ENCODE assay signal across 18 mouse cellular contexts in the genomic region with DNA sequence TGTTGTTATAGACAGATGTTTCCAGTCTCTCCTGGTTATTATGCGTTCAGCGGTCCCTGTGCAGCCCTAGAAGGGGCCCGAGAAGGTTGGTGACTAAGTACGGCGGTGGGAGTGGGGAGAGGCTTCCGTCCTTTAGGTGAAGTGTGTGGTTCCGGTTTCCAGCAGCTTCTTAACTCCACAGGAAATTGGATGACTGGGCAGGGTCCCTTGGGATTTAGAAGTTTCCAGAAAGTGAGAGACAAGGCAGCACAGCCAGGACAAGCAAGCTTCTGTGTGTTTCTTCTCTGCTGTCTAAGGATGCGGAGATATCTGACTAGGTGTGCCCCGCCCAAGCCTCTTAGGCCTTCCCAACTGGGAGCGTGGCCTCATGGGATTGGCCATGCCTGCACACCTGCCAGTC. TPM values are rescaled to one million over a fixed set of nuclear protein-coding genes. Genes with fewer than 3 reads are reported as not detected.
A peak's percentile ranks its signal among the peaks of the same experiment; 100 is the strongest.
DNase-seq lines count a peak whose midpoint lies in the region; ATAC-seq and TF ChIP-seq lines count a peak whose summit lies in the region.
"Had no signal": no experiment of that assay in that cellular context is flagged by ENCODE, and none has a peak within 500 bp of the region (broad histone marks: within the 10 kb centered on the region; RNA-seq: fewer than 3 reads in every experiment).

No protein-coding gene starts in this region.

- H3K4me3 ChIP-seq in kidney, postnatal 0 days (replicated peaks; ENCODE audit: low read depth, low read length), result no peak overlapping the region
- peak overlapping the region; percentile 7; the same call in 1 of the 2 replicates for H3K4me3 ChIP-seq in brown adipose tissue, adult 24 weeks (ENCODE audit: insufficient read depth, low read depth, low read length)
- no peak overlapping the region for H3K4me3 ChIP-seq in heart, embryonic 14.5 days (ENCODE audit: control insufficient read depth in 1 of 2, insufficient read depth in 1 of 2, low read depth in 1 of 2, low read length in 2 of 2)
- H3K4me3 ChIP-seq in limb, embryonic 14.5 days (replicated peaks; ENCODE audit: low read length), result no peak overlapping the region
- H3K4me3 ChIP-seq in forebrain, embryonic 11.5 days (ENCODE audit: low read depth, low read length), result no peak overlapping the region
- H3K4me3 ChIP-seq: forebrain, embryonic 13.5 days; limb, embryonic 13.5 days had no signal

- H3K27ac ChIP-seq in kidney, postnatal 0 days, result 0 out of 2 replicates have a peak overlapping the region, but pooled peaks have one; percentile 26
- H3K27ac ChIP-seq in brown adipose tissue, adult 24 weeks (replicated peaks; ENCODE audit: low read depth, low read length), result peak overlapping the region; percentile 63
- H3K27ac ChIP-seq in heart, embryonic 14.5 days (replicated peaks in 1 of 2; ENCODE audit: control insufficient read depth in 1 of 2, insufficient read depth in 1 of 2, low read depth in 2 of 2, low read length in 2 of 2), result peak overlapping the region; percentile 14 to 31; a peak in 3 of 4 replicates
- 0 out of 2 replicates have a peak overlapping the region, but pooled peaks have one; percentile 13 for H3K27ac ChIP-seq in limb, embryonic 14.5 days (replicated peaks; ENCODE audit: low read depth, low read length)
- H3K27ac ChIP-seq in forebrain, embryonic 11.5 days (ENCODE audit: low read depth, low read length), result no peak overlapping the region
- H3K27ac ChIP-seq: forebrain, embryonic 13.5 days; limb, embryonic 13.5 days had no signal

- no peak for TF ChIP-seq POLR2A in limb, embryonic 14.5 days (IDR thresholded peaks at IDR 0.05; ENCODE audit: borderline replicate concordance, extremely low read depth, insufficient read depth, insufficient read length)

- H3K27me3 ChIP-seq in kidney, postnatal 0 days (ENCODE audit: insufficient read depth, low read length), result no peaks in the 10 kb centered on the region
- H3K27me3 ChIP-seq in heart, embryonic 14.5 days (ENCODE audit: control insufficient read depth, insufficient read depth, low read length), result no peaks in the 10 kb centered on the region
- H3K27me3 ChIP-seq in limb, embryonic 14.5 days (ENCODE audit: control insufficient read depth, insufficient read depth, low read length), result no peaks in the 10 kb centered on the region
- no peaks in the 10 kb centered on the region for H3K27me3 ChIP-seq in forebrain, embryonic 11.5 days (ENCODE audit: control insufficient read depth, insufficient read depth, low read length)
- H3K27me3 ChIP-seq: forebrain, embryonic 13.5 days; limb, embryonic 13.5 days had no signal

- TF ChIP-seq CTCF in kidney, postnatal 0 days (IDR thresholded peaks at IDR 0.05; ENCODE audit: low read depth), result no peak

- 58% methylated on average over 10 of the region's 10 CpGs for WGBS in kidney, postnatal 0 days
- 71% methylated on average over 10 of the region's 10 CpGs for WGBS in heart, embryonic 14.5 days
- 75% methylated on average over 10 of the region's 10 CpGs for WGBS in limb, embryonic 14.5 days
- WGBS in forebrain, embryonic 11.5 days, result 92% methylated on average over 10 of the region's 10 CpGs

- H3K9me3 ChIP-seq in kidney, postnatal 0 days (replicated peaks; ENCODE audit: low read length), result no peaks in the 10 kb centered on the region
- no peaks in the 10 kb centered on the region for H3K9me3 ChIP-seq in heart, embryonic 14.5 days (ENCODE audit: control insufficient read depth, low read length)
- H3K9me3 ChIP-seq in limb, embryonic 14.5 days (ENCODE audit: control insufficient read depth, low read length), result no peaks in the 10 kb centered on the region
- H3K9me3 ChIP-seq in forebrain, embryonic 11.5 days (ENCODE audit: control insufficient read depth, low read length), result no peaks in the 10 kb centered on the region
- H3K9me3 ChIP-seq: forebrain, embryonic 13.5 days; limb, embryonic 13.5 days had no signal

- peaks cover 78% of the 10 kb centered on the region for H3K36me3 ChIP-seq in kidney, postnatal 0 days (ENCODE audit: insufficient read depth, low read length)
- H3K36me3 ChIP-seq in heart, embryonic 14.5 days (ENCODE audit: control insufficient read depth, insufficient read depth, low read length), result peaks cover 96% of the 10 kb centered on the region
- H3K36me3 ChIP-seq in limb, embryonic 14.5 days (ENCODE audit: control insufficient read depth, insufficient read depth, low read length), result peaks cover 85% of the 10 kb centered on the region
- no peaks in the 10 kb centered on the region for H3K36me3 ChIP-seq in forebrain, embryonic 11.5 days (ENCODE audit: control insufficient read depth, insufficient read depth, low read length)

- DNase-seq in kidney, postnatal 0 days (ENCODE audit: low spot score), result peak; percentile 49
- no peak for DNase-seq in kidney, adult 8-10 months
- DNase-seq in limb, embryonic 14.5 days (ENCODE audit: low spot score), result no peak
- no peak for DNase-seq in cerebellum, adult 9-11 months
- no peak for DNase-seq in forebrain, embryonic 11.5 days (ENCODE audit: low spot score)
- DNase-seq in adrenal gland, postnatal 14 days, result no peak
- DNase-seq: cerebellum, adult 2 months had no signal

- no peak; the same call in 1 of the 2 replicates for ATAC-seq in kidney, postnatal 0 days (replicated peaks; ENCODE audit: low FRiP score, low read depth)
- ATAC-seq in heart, embryonic 14.5 days (ENCODE audit: insufficient number of reproducible peaks, insufficient read depth, low FRiP score, low read depth), result no peak
- no peak for ATAC-seq in limb, embryonic 14.5 days (ENCODE audit: low FRiP score, low read depth)
- ATAC-seq in forebrain, embryonic 11.5 days (replicated peaks; ENCODE audit: low FRiP score), result no peak
- ATAC-seq: forebrain, embryonic 13.5 days; hindbrain, embryonic 16.5 days had no signal

- no peak overlapping the region for H3K4me2 ChIP-seq in kidney, postnatal 0 days (ENCODE audit: low read length)
- no peak overlapping the region for H3K4me2 ChIP-seq in heart, embryonic 14.5 days (ENCODE audit: low read length)
- H3K4me2 ChIP-seq in limb, embryonic 14.5 days (replicated peaks; ENCODE audit: low read depth, low read length, severe bottlenecking), result no peak overlapping the region
- H3K4me2 ChIP-seq in forebrain, embryonic 11.5 days (ENCODE audit: low read depth, low read length, severe bottlenecking), result no peak overlapping the region
- H3K4me2 ChIP-seq: forebrain, embryonic 13.5 days; limb, embryonic 13.5 days had no signal

- peaks cover 20% of the 10 kb centered on the region for H3K4me1 ChIP-seq in kidney, postnatal 0 days (replicated peaks; ENCODE audit: insufficient read depth, low read length)
- H3K4me1 ChIP-seq in brown adipose tissue, adult 24 weeks (ENCODE audit: control insufficient read depth, insufficient read depth, insufficient read length, low read length), result peaks cover 11% of the 10 kb centered on the region
- peaks cover 38 to 62% of the 10 kb centered on the region in 2 experiments for H3K4me1 ChIP-seq in heart, embryonic 14.5 days (ENCODE audit: control insufficient read depth in 2 of 2, insufficient read depth in 2 of 2, low read length in 2 of 2)
- peaks cover 24% of the 10 kb centered on the region for H3K4me1 ChIP-seq in limb, embryonic 14.5 days (ENCODE audit: control insufficient read depth, insufficient read depth, low read length)
- H3K4me1 ChIP-seq in forebrain, embryonic 11.5 days (replicated peaks; ENCODE audit: control insufficient read depth, insufficient read depth, low read length), result no peaks in the 10 kb centered on the region

- H3K9ac ChIP-seq in kidney, postnatal 0 days (ENCODE audit: low read depth, low read length), result no peak overlapping the region
- H3K9ac ChIP-seq in heart, embryonic 14.5 days (ENCODE audit: low read length), result no peak overlapping the region
- H3K9ac ChIP-seq in limb, embryonic 14.5 days (ENCODE audit: low read depth, low read length, severe bottlenecking), result no peak overlapping the region
- no peak overlapping the region for H3K9ac ChIP-seq in forebrain, embryonic 11.5 days (ENCODE audit: low read length)
- H3K9ac ChIP-seq: forebrain, embryonic 13.5 days; limb, embryonic 13.5 days had no signal

RNA-seq across cellular contexts. Expression of a gene that starts 10.4 kb away (rescaled TPM):
- 115 and 128 TPM in 2 replicates for polyA plus RNA-seq in kidney, postnatal 0 days (2015; fragmentation: Nextera tagmentation; extraction: Ambion mirVana)
- polyA plus RNA-seq in brown adipose tissue, adult 24 weeks (2012; ENCODE audit: insufficient read depth, insufficient read length, missing spikeins), result 28.5 and 41.1 TPM in 2 replicates
- polyA plus RNA-seq in heart, embryonic 14.5 days (2014; fragmentation: Nextera tagmentation; extraction: Ambion mirVana), result 96.3 and 101 TPM in 2 replicates
- 69.8 and 76.6 TPM in 2 replicates for polyA plus RNA-seq in limb, embryonic 14.5 days (2012; rRNA removed)
- 67.2 and 76.3 TPM in 2 replicates for polyA plus RNA-seq in limb, embryonic 14.5 days (2014; fragmentation: Nextera tagmentation; extraction: Ambion mirVana)
- 22.4 and 24.4 TPM in 2 replicates for polyA plus RNA-seq in forebrain, embryonic 11.5 days (2014; fragmentation: Nextera tagmentation; extraction: Ambion mirVana)
- total RNA-seq in adrenal gland, postnatal 14 days (2021), result 174 and 193 TPM in 2 replicates

RNA-seq across cellular contexts. Expression of a gene that starts 34.8 kb away (rescaled TPM):
- polyA plus RNA-seq in kidney, postnatal 0 days (2015; fragmentation: Nextera tagmentation; extraction: Ambion mirVana), result not detected in 2 replicates
- not detected in 2 replicates for polyA plus RNA-seq in brown adipose tissue, adult 24 weeks (2012; ENCODE audit: insufficient read depth, insufficient read length, missing spikeins)
- polyA plus RNA-seq in heart, embryonic 14.5 days (2014; fragmentation: Nextera tagmentation; extraction: Ambion mirVana), result not detected in 2 replicates
- not detected in 2 replicates for polyA plus RNA-seq in limb, embryonic 14.5 days (2012; rRNA removed)
- polyA plus RNA-seq in limb, embryonic 14.5 days (2014; fragmentation: Nextera tagmentation; extraction: Ambion mirVana), result not detected in 2 replicates
- not detected in 2 replicates for polyA plus RNA-seq in forebrain, embryonic 11.5 days (2014; fragmentation: Nextera tagmentation; extraction: Ambion mirVana)
- not detected in 2 replicates for total RNA-seq in adrenal gland, postnatal 14 days (2021)
- total RNA-seq: adrenal gland, postnatal 4 days; gastrocnemius, adult 8-10 months; midbrain, postnatal 0 days; neutrophil, adult 5-6 weeks had no signal
- polyA plus RNA-seq: cerebellum, adult 2 months; embryonic facial prominence, embryonic 11.5 days; forebrain, embryonic 13.5 days; hindbrain, embryonic 16.5 days; limb, embryonic 13.5 days; midbrain, postnatal 0 days; urinary bladder, adult 2 months had no signal
